Mouse (Mus musculus) CH12.LX (cell line): ENCODE data around the gene Dis3l.

Experiments used
- CTCF ChIP-seq, 2 experiments: IDR thresholded peaks in 1 of 2; conservative IDR thresholded peaks in 1 of 2; 2 replicates each; pipeline ENCODE4 v1.5.1; 2011 to 2012; ENCODE audit warnings: low read depth in 2 of 2, low read length in 2 of 2, improper control_type of control experiment in 1 of 2, inconsistent platforms in 1 of 2, mild to moderate bottlenecking in 1 of 2, moderate library complexity in 1 of 2
- EP300 ChIP-seq: IDR thresholded peaks from 2 replicates; pipeline ENCODE4 v1.6.1; 2011; ENCODE audit warnings: low read length, improper control_type of control experiment
- HCFC1 ChIP-seq: IDR thresholded peaks from 2 replicates; pipeline ENCODE4 v1.6.1; 2012; ENCODE audit warnings: low read depth, mild to moderate bottlenecking, inconsistent platforms, low read length, improper control_type of control experiment
- MAX ChIP-seq: IDR thresholded peaks from 2 replicates; pipeline ENCODE4 v1.6.1; 2011; ENCODE audit warnings: low read length, improper control_type of control experiment
- MXI1 ChIP-seq: IDR thresholded peaks from 2 replicates; pipeline ENCODE4 v1.6.1; 2011; ENCODE audit warnings: mild to moderate bottlenecking, low read depth, low read length, improper control_type of control experiment
- NELFE ChIP-seq: IDR thresholded peaks from 2 replicates; pipeline ENCODE4 v1.6.1; 2011; ENCODE audit warnings: low read depth, low read length, improper control_type of control experiment
- POLR2A ChIP-seq: IDR thresholded peaks from 2 replicates; pipeline ENCODE4 v1.6.1; 2011; ENCODE audit warnings: low read depth, mild to moderate bottlenecking, improper control_type of control experiment, low read length
- POLR2AphosphoS2 ChIP-seq: IDR thresholded peaks from 2 replicates; pipeline ENCODE4 v1.6.1; 2011; ENCODE audit warnings: low read depth, low read length, improper control_type of control experiment
- RAD21 ChIP-seq: IDR thresholded peaks from 2 replicates; pipeline ENCODE4 v1.6.1; 2011; ENCODE audit warnings: low read depth, mild to moderate bottlenecking, low read length, improper control_type of control experiment, moderate library complexity
- UBTF ChIP-seq: IDR thresholded peaks from 2 replicates; pipeline ENCODE4 v1.6.1; 2012; ENCODE audit warnings: low read depth, mild to moderate bottlenecking, inconsistent platforms, low read length, improper control_type of control experiment, moderate library complexity

DNA sequence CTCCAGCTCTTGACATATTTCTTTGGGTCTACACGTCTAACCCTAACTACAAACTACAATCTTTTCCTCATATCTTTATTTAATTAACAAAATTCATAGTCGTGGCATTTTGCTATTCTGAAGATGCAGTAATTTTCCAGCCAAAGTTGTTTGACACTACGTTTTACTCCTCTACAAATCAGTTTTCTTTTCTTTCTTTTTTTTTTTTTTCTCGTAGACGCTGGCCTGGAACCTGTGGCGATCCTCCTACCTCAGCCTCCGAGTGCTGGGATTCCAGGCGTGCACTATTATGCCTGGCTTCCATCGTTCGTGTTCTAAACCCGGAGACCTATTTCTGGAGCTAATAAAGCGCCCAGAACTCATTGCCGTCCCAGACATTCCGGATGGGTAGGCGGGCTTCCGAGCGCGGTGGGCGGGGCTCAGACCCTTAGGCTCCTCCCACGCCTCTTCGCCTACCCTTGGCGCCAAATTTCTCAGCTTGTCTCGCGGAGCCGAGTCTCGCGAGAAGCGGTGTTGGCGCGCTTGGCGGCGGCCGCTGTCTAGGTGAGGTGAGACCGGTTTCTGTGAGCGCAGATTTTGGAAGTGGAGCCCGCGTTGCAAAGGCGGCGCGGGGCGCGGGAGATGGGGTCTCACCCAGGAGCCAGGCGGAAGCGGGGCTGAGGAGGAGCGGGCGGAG, 59.8 kb downstream of the Dis3l start, which contains the start of gene Tipin:
- TF ChIP-seq RAD21, result no peak
- no peak for TF ChIP-seq CTCF (conservative IDR thresholded peaks at IDR 0.05 in 1 of 2, IDR thresholded peaks at IDR 0.05 in 1 of 2; ENCODE audit: low read depth in 2 of 2, low read length in 2 of 2)
- TF ChIP-seq POLR2AphosphoS2, result peak; percentile 87; the same call in 1 of the 2 replicates
- peak; percentile 79; the same call in 1 of the 2 replicates for TF ChIP-seq MXI1
- TF ChIP-seq MAX, result no peak
- peak; percentile 99 for TF ChIP-seq POLR2A
- peak; percentile 53 for TF ChIP-seq HCFC1
- TF ChIP-seq NELFE, result peak; percentile 93
- TF ChIP-seq UBTF, result 0 out of 2 replicates have a peak, but pooled peaks have one; percentile 37
- TF ChIP-seq EP300, result no peak
